Mouse (Mus musculus): ENCODE results near the gene Slc6a13.

Slc6a13 gene

DNA sequence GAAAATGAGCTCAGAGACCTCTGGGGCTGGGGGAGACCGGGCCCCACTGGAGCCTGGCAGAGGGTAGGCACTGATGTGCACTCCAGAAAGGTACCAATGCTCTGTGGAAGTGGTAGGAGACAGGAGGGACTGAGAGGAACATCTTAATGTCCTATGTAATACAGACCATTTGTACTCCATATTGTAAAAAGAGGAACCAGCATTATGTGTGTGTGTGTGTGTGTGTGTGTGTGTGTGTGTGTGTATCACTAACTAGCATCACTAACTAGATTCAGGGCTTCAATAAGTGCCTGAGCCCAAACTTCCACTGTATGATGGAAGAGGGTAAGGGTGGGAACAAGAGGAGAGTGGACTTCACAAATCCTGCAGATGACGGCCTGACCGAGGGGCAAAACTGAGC, 85.4 kb downstream of the Slc6a13 start:
- no peak for DNase-seq

All from lung, postnatal 10 days (tissue).